16 mouse cellular contexts compared by ENCODE assay signal in genomic region chr2:128431751-128432150, GRCm38 (mm10).
A peak's percentile ranks its signal among the peaks of the same experiment; 100 is the strongest.
DNase-seq lines count a peak whose midpoint lies in the region; ATAC-seq and TF ChIP-seq lines count a peak whose summit lies in the region.
"Had no signal": no experiment of that assay in that cellular context is flagged by ENCODE, and none has a peak within 500 bp of the region (broad histone marks: within the 10 kb centered on the region; RNA-seq: fewer than 3 reads in every experiment).

No protein-coding gene starts in this region.

- no peak overlapping the region for H3K4me2 ChIP-seq in kidney, embryonic 14.5 days (replicated peaks; ENCODE audit: low read depth, low read length)
- no peak overlapping the region for H3K4me2 ChIP-seq in stomach, postnatal 0 days (replicated peaks; ENCODE audit: low read depth)
- H3K4me2 ChIP-seq: lung, embryonic 15.5 days; midbrain, embryonic 13.5 days; stomach, embryonic 15.5 days had no signal

- H3K9ac ChIP-seq in kidney, embryonic 14.5 days (ENCODE audit: low read depth, low read length) = no peak overlapping the region
- H3K9ac ChIP-seq in stomach, postnatal 0 days (ENCODE audit: low read length) = no peak overlapping the region
- H3K9ac ChIP-seq: lung, embryonic 15.5 days; midbrain, embryonic 13.5 days; stomach, embryonic 15.5 days had no signal

- H3K9me3 ChIP-seq in kidney, embryonic 14.5 days (ENCODE audit: control insufficient read depth, low read length) = no peaks in the 10 kb centered on the region
- H3K9me3 ChIP-seq in stomach, postnatal 0 days (ENCODE audit: control insufficient read depth, low read length) = no peaks in the 10 kb centered on the region
- H3K9me3 ChIP-seq: lung, embryonic 15.5 days; midbrain, embryonic 13.5 days; stomach, embryonic 15.5 days had no signal

- no peak overlapping the region for H3K4me3 ChIP-seq in kidney, adult 2 months (ENCODE audit: insufficient read depth, low read depth, low read length)
- no peak overlapping the region for H3K4me3 ChIP-seq in kidney, embryonic 14.5 days (ENCODE audit: low read length)
- no peak overlapping the region for H3K4me3 ChIP-seq in stomach, postnatal 0 days (ENCODE audit: low read depth, low read length)
- H3K4me3 ChIP-seq: lung, embryonic 15.5 days; midbrain, embryonic 13.5 days; stomach, embryonic 15.5 days had no signal

- no peak for TF ChIP-seq CTCF in kidney, adult 2 months (conservative IDR thresholded peaks at IDR 0.05; ENCODE audit: insufficient read depth, insufficient read length, low read depth, low read length)
- TF ChIP-seq CTCF in stomach, postnatal 0 days (IDR thresholded peaks at IDR 0.05; ENCODE audit: low read depth) = no peak

- H3K4me1 ChIP-seq in kidney, adult 2 months (ENCODE audit: control insufficient read depth, insufficient read depth, low read length) = no peaks in the 10 kb centered on the region
- peaks cover 33% of the 10 kb centered on the region for H3K4me1 ChIP-seq in kidney, embryonic 14.5 days (ENCODE audit: control insufficient read depth, insufficient read depth, low read length)
- H3K4me1 ChIP-seq in stomach, postnatal 0 days (replicated peaks; ENCODE audit: control insufficient read depth, insufficient read depth) = peaks cover 11% of the 10 kb centered on the region

- H3K27ac ChIP-seq in kidney, adult 2 months (ENCODE audit: insufficient read depth, low read depth, low read length) = no peak overlapping the region
- no peak overlapping the region for H3K27ac ChIP-seq in kidney, embryonic 14.5 days (ENCODE audit: low read depth, low read length)
- H3K27ac ChIP-seq in stomach, postnatal 0 days (replicated peaks) = no peak overlapping the region
- H3K27ac ChIP-seq: lung, embryonic 15.5 days; midbrain, embryonic 13.5 days; stomach, embryonic 15.5 days had no signal

- no peak for TF ChIP-seq POLR2A in kidney, adult 2 months (IDR thresholded peaks at IDR 0.05; ENCODE audit: low read depth, low read length)

- TF ChIP-seq EP300 in stomach, postnatal 0 days (optimal IDR thresholded peaks at IDR 0.05) = no peak

- no peaks in the 10 kb centered on the region for H3K36me3 ChIP-seq in kidney, adult 2 months (ENCODE audit: control insufficient read depth, insufficient read depth, low read length)
- no peaks in the 10 kb centered on the region for H3K36me3 ChIP-seq in kidney, embryonic 14.5 days (ENCODE audit: control insufficient read depth, insufficient read depth, low read length)
- no peaks in the 10 kb centered on the region for H3K36me3 ChIP-seq in stomach, postnatal 0 days (ENCODE audit: control insufficient read depth, insufficient read depth, low read length)
- H3K36me3 ChIP-seq: lung, embryonic 15.5 days; midbrain, embryonic 13.5 days; stomach, embryonic 15.5 days had no signal

- peak; percentile 34 for DNase-seq in gastrocnemius, adult 18-20 months (ENCODE audit: low spot score)
- DNase-seq in gastrocnemius, postnatal 4 days (ENCODE audit: low spot score in 2 of 2) = no peak
- DNase-seq in kidney, adult 2 months = peak; percentile 43
- peak; percentile 47 for DNase-seq in ovary, adult 18-20 months (ENCODE audit: low spot score)
- DNase-seq in ovary, postnatal 10 days (ENCODE audit: low spot score) = no peak
- DNase-seq in stomach, postnatal 0 days (ENCODE audit: low spot score) = no peak
- no peak for DNase-seq in adrenal gland, postnatal 14 days
- DNase-seq: adrenal gland, postnatal 10 days; B cell, adult 2 months; liver; thymus, postnatal 36 days had no signal

- no peak for ATAC-seq in kidney, embryonic 14.5 days (ENCODE audit: low FRiP score, low TSS enrichment)
- 0 out of 2 replicates have a peak, but pooled peaks have one; percentile 31 for ATAC-seq in stomach, postnatal 0 days (ENCODE audit: low FRiP score, low TSS enrichment)
- ATAC-seq: forebrain, embryonic 14.5 days; midbrain, embryonic 13.5 days had no signal

- H3K27me3 ChIP-seq in kidney, adult 2 months (replicated peaks; ENCODE audit: control insufficient read depth, insufficient read depth, low read length) = no peaks in the 10 kb centered on the region
- no peaks in the 10 kb centered on the region for H3K27me3 ChIP-seq in kidney, embryonic 14.5 days (ENCODE audit: control insufficient read depth, insufficient read depth, low read length)
- H3K27me3 ChIP-seq in stomach, postnatal 0 days (ENCODE audit: control insufficient read depth, insufficient read depth, low read length) = no peaks in the 10 kb centered on the region
- H3K27me3 ChIP-seq: lung, embryonic 15.5 days; midbrain, embryonic 13.5 days; stomach, embryonic 15.5 days had no signal

- WGBS in kidney, adult 2 months = 66% methylated on average over 4 of the region's 4 CpGs
- 97% methylated on average over 4 of the region's 4 CpGs for WGBS in kidney, embryonic 14.5 days
- WGBS in stomach, postnatal 0 days = 61% methylated on average over 4 of the region's 4 CpGs

Comparison
In these comparisons a context has a peak if more than half of its experiments do, and no peak if none do; other contexts are left out.
1. DNase-seq: peak in gastrocnemius, adult 18-20 months (single experiment), kidney, adult 2 months (single experiment) and ovary, adult 18-20 months (single experiment); none in gastrocnemius, postnatal 4 days (0 of 2), ovary, postnatal 10 days (single experiment), stomach, postnatal 0 days (single experiment) and adrenal gland, postnatal 14 days (single experiment).